Mouse (Mus musculus) retina, embryonic 14.5 days (tissue): Measurements from ENCODE around the gene Egfl6.
"Not testable (repeated sequence)": the region's sequence is repeated elsewhere in the genome, so short reads cannot be mapped to it uniquely, and the experiment has no call there.

ENCODE experiments used
- DNase-seq: peaks from one replicate; pipeline ENCODE4 v3.0.0-alpha.2; 2015; ENCODE audit warnings: low spot score

Gene Egfl6

GRCm38 (mm10) chrX:166516631-166517030 is 68.9 kb downstream of the Egfl6 start:
- no peak for DNase-seq

GRCm38 (mm10) chrX:166515923-166516322 is 69.6 kb downstream of the Egfl6 start:
- DNase-seq = no peak

GRCm38 (mm10) chrX:166514035-166514434 is 71.5 kb downstream of the Egfl6 start:
- not testable (repeated sequence) for DNase-seq

- DNase-seq = no peak
Observed at GRCm38 (mm10) chrX:166512071-166512470, 73.4 kb downstream of the Egfl6 start.

- no peak for DNase-seq
Observed at GRCm38 (mm10) chrX:166511107-166511506, 74.4 kb downstream of the Egfl6 start.

GRCm38 (mm10) chrX:166509761-166510738 is 75.5 kb downstream of the Egfl6 start:
- peak; percentile 93 for DNase-seq

GRCm38 (mm10) chrX:166504421-166504820 is 81.1 kb downstream of the Egfl6 start:
- DNase-seq = no peak

- no peak for DNase-seq
Observed at GRCm38 (mm10) chrX:166499496-166500190, 85.9 kb downstream of the Egfl6 start.

GRCm38 (mm10) chrX:166497771-166498170 is 87.7 kb downstream of the Egfl6 start:
- no peak for DNase-seq

- DNase-seq = no peak
Observed at GRCm38 (mm10) chrX:166495052-166495451, 90.5 kb downstream of the Egfl6 start.

- DNase-seq = peak; percentile 92
Observed at GRCm38 (mm10) chrX:166479365-166479983, 106.0 kb downstream of the Egfl6 start, which contains the start of gene Rab9. Gene Rab9 (minus strand): TSS chrX:166479867.

GRCm38 (mm10) chrX:166478631-166479364 is 106.7 kb downstream of the Egfl6 start:
- no peak for DNase-seq

- DNase-seq = no peak
Observed at GRCm38 (mm10) chrX:166477393-166477792, 108.1 kb downstream of the Egfl6 start.
